Mouse (Mus musculus): Measurements from ENCODE around the gene Cmya5. TPM values are rescaled to one million over a fixed set of nuclear protein-coding genes. Genes with fewer than 3 reads are reported as not detected.

Cmya5 gene
- polyA plus RNA-seq, 1 experiment from 2014 or later, result 1.4 TPM

DNA sequence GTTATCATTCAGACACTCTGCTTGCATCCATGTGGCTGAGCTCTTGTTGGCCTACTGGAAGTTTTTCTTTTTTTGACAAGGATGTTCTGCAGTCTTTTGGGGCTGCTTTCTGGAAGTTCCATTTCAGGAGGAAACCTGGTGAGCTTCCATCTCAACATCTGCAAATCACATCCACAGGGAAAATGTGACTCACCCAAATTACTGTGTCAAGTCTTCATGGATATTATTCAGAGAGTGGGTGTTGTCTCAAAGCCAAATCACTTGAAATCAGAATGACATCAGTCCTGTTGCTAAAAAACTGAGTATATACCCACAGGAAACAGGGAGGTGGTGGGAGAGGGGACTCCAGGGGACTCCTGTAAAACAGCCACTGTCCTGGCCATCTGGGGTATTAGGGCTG, 149.8 kb downstream of the Cmya5 start:
- H3K9me3 ChIP-seq, result no peaks in the 10 kb centered on the region
- no peaks in the 10 kb centered on the region for H3K4me1 ChIP-seq
- H3K4me3 ChIP-seq, result no peak overlapping the region
- H3K27ac ChIP-seq, result no peak overlapping the region
- no peaks in the 10 kb centered on the region for H3K36me3 ChIP-seq
- no peak for DNase-seq (ENCODE audit: low spot score)
- H3K27me3 ChIP-seq (ENCODE audit: insufficient read depth, poor library complexity, severe bottlenecking), result no peaks in the 10 kb centered on the region

DNA sequence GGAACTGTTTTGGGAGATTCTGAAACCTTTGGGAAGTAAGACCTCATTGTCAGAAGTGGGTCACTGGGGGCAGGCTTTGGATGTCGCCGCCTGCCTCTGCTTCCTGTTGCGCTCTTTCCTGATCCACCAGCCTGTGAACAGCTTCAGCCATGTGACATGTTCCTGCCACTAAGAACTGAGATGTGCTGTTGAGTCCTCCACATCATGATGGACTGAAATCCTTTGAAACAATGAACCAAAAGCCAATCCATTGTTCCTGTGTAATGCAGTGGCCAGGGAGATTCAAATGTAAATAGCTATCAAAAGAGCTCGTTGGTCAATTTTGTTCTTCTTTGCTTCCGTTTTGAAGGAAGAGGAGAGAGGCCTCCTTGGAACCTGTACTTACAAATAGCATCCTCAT, 151.7 kb downstream of the Cmya5 start:
- WGBS, result 93% methylated on average over 5 of the region's 5 CpGs
- H3K27ac ChIP-seq, result no peak overlapping the region
- no peaks in the 10 kb centered on the region for H3K9me3 ChIP-seq

More for the DNA sequence above, 151.7 kb downstream of the Cmya5 start:
- Histone ChIP-seq H3K36me3 (no peaks in the 10 kb centered on the region), H3K27me3 (ENCODE audit: insufficient read depth, poor library complexity, severe bottlenecking) (no peaks in the 10 kb centered on the region), H3K4me1 (no peaks in the 10 kb centered on the region; the same call in 1 of the 2 replicates), H3K4me3 (no peak overlapping the region)
- no peak for DNase-seq (ENCODE audit: low spot score)

Other genes with a start within 250 kb of the Cmya5 start
- gene Tent2, start 47.7 kb upstream of the Cmya5 start, polyA plus RNA-seq (2016; fragmentation: Nextera tagmentation; extraction: Ambion mirVana), result 51.2 and 60.2 TPM in 2 replicates
- gene Homer1, start 154.9 kb upstream of the Cmya5 start, polyA plus RNA-seq (2016; fragmentation: Nextera tagmentation; extraction: Ambion mirVana), result 18.4 and 18.5 TPM in 2 replicates